Mouse (Mus musculus): ENCODE measurements around the gene Tnfrsf12a.

- TF ChIP-seq CTCF (IDR thresholded peaks at IDR 0.05; ENCODE audit: extremely low read depth, insufficient read depth, insufficient read length, insufficient replicate concordance) (no peak), POLR2A (IDR thresholded peaks at IDR 0.05; ENCODE audit: low read depth, low read length) (no peak)
Measured at GRCm38 (mm10) chr17:23726758-23727142, 49.5 kb upstream of the Tnfrsf12a start.
